Mouse (Mus musculus): Measurements from ENCODE around the gene Slc9a7. TPM values are rescaled to one million over a fixed set of nuclear protein-coding genes. Genes with fewer than 3 reads are reported as not detected.

Slc9a7 gene
- total and polyA plus RNA-seq, 3 experiments: 20.7 to 26.0 (median 21.6) TPM

DNA sequence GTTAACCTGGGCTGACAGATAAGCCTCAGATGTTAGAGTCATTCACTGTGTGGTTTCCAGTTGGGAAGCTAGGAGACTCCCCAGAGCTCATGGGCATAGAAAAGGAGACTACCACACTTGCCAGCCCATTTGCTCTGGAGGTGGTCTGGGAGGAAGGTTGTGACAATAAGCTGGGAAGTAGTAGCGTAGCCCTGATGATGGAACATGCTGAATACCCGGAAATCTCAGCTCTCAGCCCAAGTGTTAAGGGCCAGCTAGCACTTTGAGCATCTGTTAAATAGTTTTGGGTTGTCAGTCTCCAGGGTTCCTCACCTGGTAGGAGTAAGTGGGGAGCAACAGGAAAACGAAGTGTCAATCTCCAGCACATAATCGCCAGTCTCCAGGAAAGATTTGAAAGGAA, 221.4 kb downstream of the Slc9a7 start:
- H3K4me2 ChIP-seq (ENCODE audit: insufficient read depth, low read depth, poor library complexity, severe bottlenecking): no peak overlapping the region
- dilution Hi-C loops (cut with MboI; ENCODE audit: extremely low pct_ligation_motif_present, extremely low pct_unique_long_range_greater_than_20kb, low sequenced_read_pairs) (no loop called here), in situ Hi-C loops (cut with MboI; ENCODE audit: low pct_ligation_motif_present, low pct_unique_long_range_greater_than_20kb, low sequenced_read_pairs) (loop anchor here (25.0 kb wide), 1 partner anchor 267 kb away; no protein-coding TSS in a partner anchor)
- no peaks in the 10 kb centered on the region for H3K27me3 ChIP-seq (replicated peaks)
- no peaks in the 10 kb centered on the region for H3K79me2 ChIP-seq (replicated peaks; ENCODE audit: control insufficient read depth, extremely low read depth, insufficient read depth, poor library complexity, severe bottlenecking)
- TF ChIP-seq RCOR1 (conservative IDR thresholded peaks at IDR 0.05; ENCODE audit: low read depth, low read length) (no peak), POLR2AphosphoS2 (IDR thresholded peaks at IDR 0.05; ENCODE audit: low read depth, low read length) (no peak), MAZ (IDR thresholded peaks at IDR 0.05; ENCODE audit: low read depth, low read length) (no peak), ZC3H11A (IDR thresholded peaks at IDR 0.05; ENCODE audit: low read depth, low read length) (no peak), NRF1 (IDR thresholded peaks at IDR 0.05; ENCODE audit: low read depth, low read length) (no peak), TCF12 (IDR thresholded peaks at IDR 0.05; ENCODE audit: low read depth, low read length) (no peak)
- no peak for DNase-seq (ENCODE audit: extremely low read depth)
- no peak overlapping the region for H3K9ac ChIP-seq (ENCODE audit: insufficient read depth, low read depth)
- H3K4me3 ChIP-seq (replicated peaks in 1 of 3; ENCODE audit: low read depth in 2 of 3, low read length in 2 of 3, poor library complexity in 1 of 3): no peak overlapping the region
- no peaks in the 10 kb centered on the region for H3K36me3 ChIP-seq (replicated peaks in 1 of 2; ENCODE audit: control insufficient read depth in 1 of 2, insufficient read depth in 1 of 2, low read length in 1 of 2)
- H3K4me1 ChIP-seq (ENCODE audit: control insufficient read depth in 1 of 2, insufficient read depth in 2 of 2): no peaks in the 10 kb centered on the region
- no peak overlapping the region for H3K27ac ChIP-seq (ENCODE audit: insufficient read depth, low read depth)
- no peaks in the 10 kb centered on the region for H3K9me3 ChIP-seq (replicated peaks; ENCODE audit: low read length)

DNA sequence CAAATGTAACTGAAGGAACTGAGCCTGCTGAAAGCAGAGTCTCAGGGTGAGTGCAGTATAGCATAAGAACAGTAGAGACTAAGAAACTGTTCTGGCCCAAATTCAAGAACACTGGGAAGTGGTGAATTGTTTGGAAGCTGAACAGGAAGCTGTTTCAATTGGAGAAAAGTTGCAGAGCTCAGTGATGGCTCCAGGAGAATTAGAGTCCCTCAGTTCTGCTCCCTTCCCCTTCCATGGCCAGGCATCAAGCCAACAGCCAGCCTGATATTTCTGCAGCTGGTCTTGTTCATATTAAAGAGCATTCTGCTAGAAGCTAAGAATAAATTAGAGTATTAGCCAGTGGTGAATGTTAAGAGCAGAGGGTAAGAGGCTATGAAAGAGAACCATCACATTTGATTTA, 225.0 kb downstream of the Slc9a7 start:
- H3K27me3 ChIP-seq (replicated peaks): no peaks in the 10 kb centered on the region
- DNase-seq (ENCODE audit: extremely low read depth): no peak
- H3K4me3 ChIP-seq (replicated peaks in 1 of 3; ENCODE audit: low read depth in 2 of 3, low read length in 2 of 3, poor library complexity in 1 of 3): no peak overlapping the region
- H3K9me3 ChIP-seq (replicated peaks; ENCODE audit: low read length): no peaks in the 10 kb centered on the region
- H3K79me2 ChIP-seq (replicated peaks; ENCODE audit: control insufficient read depth, extremely low read depth, insufficient read depth, poor library complexity, severe bottlenecking): no peaks in the 10 kb centered on the region
- TF ChIP-seq MXI1 (IDR thresholded peaks at IDR 0.05; ENCODE audit: low read depth, low read length): no peak
- TF ChIP-seq E2F4 (IDR thresholded peaks at IDR 0.05; ENCODE audit: insufficient replicate concordance, low read depth, low read length): no peak
- no peak for TF ChIP-seq MEF2A (IDR thresholded peaks at IDR 0.05; ENCODE audit: borderline replicate concordance, low read depth, low read length)
- TF ChIP-seq POLR2A (IDR thresholded peaks at IDR 0.05; ENCODE audit: low read depth, low read length): no peak
- no peak for TF ChIP-seq JUN (IDR thresholded peaks at IDR 0.05; ENCODE audit: insufficient read depth, low read depth, low read length)
- TF ChIP-seq IRF4 (IDR thresholded peaks at IDR 0.05; ENCODE audit: low read depth, low read length): no peak
- TF ChIP-seq ZKSCAN1 (IDR thresholded peaks at IDR 0.05; ENCODE audit: borderline replicate concordance, low read depth, low read length): no peak
- no peak for TF ChIP-seq KAT2A (IDR thresholded peaks at IDR 0.05; ENCODE audit: insufficient replicate concordance, low read length)
- TF ChIP-seq BHLHE40 (IDR thresholded peaks at IDR 0.05; ENCODE audit: low read depth, low read length): no peak
- TF ChIP-seq RCOR1 (conservative IDR thresholded peaks at IDR 0.05; ENCODE audit: low read depth, low read length): no peak
- no peak for TF ChIP-seq MAFK (IDR thresholded peaks at IDR 0.05; ENCODE audit: insufficient replicate concordance, low read length)
- no peak for TF ChIP-seq NELFE (IDR thresholded peaks at IDR 0.05; ENCODE audit: low read depth, low read length)
- no peak for TF ChIP-seq SIN3A (IDR thresholded peaks at IDR 0.05; ENCODE audit: low read length)
- TF ChIP-seq USF2 (conservative IDR thresholded peaks at IDR 0.05; ENCODE audit: low read depth, low read length): no peak
- TF ChIP-seq CHD1 (IDR thresholded peaks at IDR 0.05; ENCODE audit: low read depth, low read length): no peak
- no peak for TF ChIP-seq JUND (conservative IDR thresholded peaks at IDR 0.05; ENCODE audit: low read depth, low read length)
- H3K9ac ChIP-seq (ENCODE audit: insufficient read depth, low read depth): no peak overlapping the region
- no peaks in the 10 kb centered on the region for H3K36me3 ChIP-seq (replicated peaks in 1 of 2; ENCODE audit: control insufficient read depth in 1 of 2, insufficient read depth in 1 of 2, low read length in 1 of 2)
- dilution Hi-C loops (cut with MboI; ENCODE audit: extremely low pct_ligation_motif_present, extremely low pct_unique_long_range_greater_than_20kb, low sequenced_read_pairs): no loop called here
- no peak overlapping the region for H3K27ac ChIP-seq (ENCODE audit: insufficient read depth, low read depth)
- in situ Hi-C loops (cut with MboI; ENCODE audit: low pct_ligation_motif_present, low pct_unique_long_range_greater_than_20kb, low sequenced_read_pairs): loop anchor here (25.0 kb wide), 1 partner anchor 271 kb away; no protein-coding TSS in a partner anchor
- no peaks in the 10 kb centered on the region; a peak in 1 of 4 replicates for H3K4me1 ChIP-seq (ENCODE audit: control insufficient read depth in 1 of 2, insufficient read depth in 2 of 2)
- H3K4me2 ChIP-seq (ENCODE audit: insufficient read depth, low read depth, poor library complexity, severe bottlenecking): no peak overlapping the region
